Mouse (Mus musculus) neutrophil, adult 5-6 weeks (primary cell): ENCODE measurements around the gene Tmem135. TPM values are rescaled to one million over a fixed set of nuclear protein-coding genes. Genes with fewer than 3 reads are reported as not detected.
"Not testable (repeated sequence)": the region's sequence is repeated elsewhere in the genome, so short reads cannot be mapped to it uniquely, and the experiment has no call there.

Source experiments
- ATAC-seq: fragments of 151-379, 151-347 bp; 2 replicates; pipeline ENCODE4 v1.8.0; 2017; ENCODE audit warnings: mild to moderate bottlenecking, moderate TSS enrichment; ENCODE audit not compliant: insufficient number of reproducible peaks, poor library complexity, low FRiP score, severe bottlenecking; ENCODE audit errors: extremely low read depth
- total RNA-seq: library from RNA; stranded (forward); fragments of 200-1000 nt; gene quantifications from 2 replicates; pipeline ENCODE4 v1.2.3, GENCODE M21; 2017

Tmem135 gene
- total RNA-seq, 1 experiment from 2014 or later, result 23.5 TPM

DNA sequence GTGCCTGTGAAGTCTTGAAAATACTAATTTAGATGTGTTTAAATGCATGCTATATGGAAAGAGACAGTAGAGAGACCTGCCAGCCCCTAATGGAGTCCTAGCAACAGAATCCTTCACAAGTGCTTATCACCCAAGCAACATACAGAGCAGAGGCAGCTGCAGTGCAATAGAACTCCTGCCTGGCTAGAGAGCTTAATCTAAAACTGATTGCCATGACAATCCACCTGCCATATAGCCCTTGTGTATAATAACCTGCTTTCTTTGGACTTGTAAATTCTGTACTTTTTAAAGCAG is 64.9 kb downstream of the Tmem135 start:
- no peak for ATAC-seq

DNA sequence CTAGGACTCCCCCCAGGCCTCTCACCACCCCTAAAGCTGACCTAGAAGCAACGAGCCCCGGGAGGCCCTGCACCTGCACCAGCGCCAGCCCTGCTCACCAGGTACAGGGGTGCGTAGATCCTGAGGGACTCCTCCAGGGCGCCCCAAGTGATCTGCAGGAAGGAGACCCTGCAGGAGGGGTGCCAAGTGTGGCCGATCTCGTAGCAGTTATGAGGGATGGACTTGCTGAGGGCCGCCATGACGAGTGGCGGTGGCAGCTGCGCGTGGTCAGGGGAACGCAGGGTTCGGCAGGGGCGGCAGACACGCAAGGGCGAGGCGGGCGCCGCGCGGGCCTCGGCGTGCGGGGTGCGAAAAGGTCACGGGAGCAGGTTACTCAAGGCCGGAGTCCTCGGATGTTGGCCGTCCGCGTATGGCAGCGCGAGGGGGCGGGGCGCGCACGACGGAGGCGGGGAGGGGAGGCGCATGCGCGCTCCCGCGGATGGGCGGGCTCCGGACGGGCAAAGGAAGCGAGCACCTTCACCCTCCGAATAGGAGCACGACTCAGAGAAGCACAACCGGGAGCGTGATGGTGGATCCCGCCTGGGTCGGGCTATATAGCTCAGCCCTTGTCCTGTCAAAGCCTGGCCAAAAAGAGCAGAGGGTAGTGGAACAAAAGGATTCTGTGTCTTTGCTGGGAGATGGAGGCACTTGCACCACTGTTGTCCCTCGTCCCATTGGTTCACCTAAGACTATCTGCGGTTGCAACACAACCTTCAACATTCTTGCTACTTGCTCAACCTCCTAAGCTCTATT is 65.5 kb downstream of the Tmem135 start:
- peak; percentile 87 for ATAC-seq

DNA sequence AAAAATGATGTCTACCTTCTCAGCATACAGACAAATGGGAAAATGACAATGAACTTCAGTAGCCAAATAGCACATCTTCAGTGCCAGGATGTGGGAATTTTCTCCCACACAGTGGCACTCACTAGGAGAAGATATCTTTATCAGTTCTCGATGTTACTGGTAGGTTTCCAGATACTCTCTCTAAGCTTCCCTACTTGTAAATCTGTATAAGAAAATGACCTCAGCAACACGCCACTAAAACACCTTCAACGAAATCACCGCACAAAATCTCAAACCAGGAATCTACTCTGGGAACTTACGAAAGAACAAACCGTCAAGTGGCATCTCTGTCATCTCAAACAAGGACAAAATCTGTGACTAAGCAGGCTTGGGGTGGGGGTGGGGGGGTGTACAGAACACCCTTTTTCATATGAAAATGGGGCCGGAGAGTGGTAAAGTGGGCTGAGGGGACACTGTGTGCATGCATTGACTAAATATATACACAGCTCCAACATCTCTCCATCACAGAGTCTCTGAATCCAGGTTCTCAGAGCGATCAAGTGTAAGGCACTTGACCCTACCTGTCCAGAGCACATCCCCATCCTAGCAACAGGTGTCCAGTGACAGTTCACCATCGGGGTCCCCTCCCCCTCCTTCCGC is 66.2 kb downstream of the Tmem135 start:
- no peak for ATAC-seq

DNA sequence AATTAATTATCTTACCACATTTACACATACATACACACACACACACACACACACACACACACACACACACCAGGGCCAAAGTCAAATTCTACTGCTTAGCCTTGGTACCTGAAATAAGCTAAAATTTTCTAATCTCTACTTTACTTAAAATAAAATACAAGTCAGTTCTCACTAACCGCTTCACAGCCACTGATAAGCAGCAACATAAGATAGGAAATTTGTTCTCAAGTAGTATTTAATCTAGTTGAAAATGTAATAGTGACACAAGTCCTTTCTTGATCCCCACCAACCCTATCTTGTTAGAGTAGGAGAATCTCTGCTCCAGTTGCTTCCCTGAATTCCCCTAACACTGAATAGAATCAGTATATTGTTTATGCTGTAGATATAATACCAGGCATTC is 67.6 kb downstream of the Tmem135 start:
- no peak for ATAC-seq

DNA sequence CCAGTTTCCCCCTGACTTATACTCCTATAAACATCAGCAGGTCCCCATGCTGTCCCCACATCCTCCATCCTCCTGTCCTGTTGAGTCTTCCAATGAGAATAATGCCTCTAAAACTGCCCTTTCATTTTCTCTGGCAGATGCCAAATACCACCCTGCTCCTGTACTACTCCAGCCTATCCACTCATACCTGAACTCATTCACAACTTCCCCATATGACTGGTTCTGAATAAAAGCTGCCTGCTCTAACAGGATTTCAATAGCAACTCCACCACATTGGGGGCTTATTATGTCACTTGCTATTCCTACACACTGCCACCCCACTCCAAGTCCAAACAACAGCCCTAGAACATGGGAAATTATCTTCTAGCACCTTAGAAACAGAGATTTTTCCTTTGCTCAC is 68.7 kb downstream of the Tmem135 start:
- no peak for ATAC-seq

DNA sequence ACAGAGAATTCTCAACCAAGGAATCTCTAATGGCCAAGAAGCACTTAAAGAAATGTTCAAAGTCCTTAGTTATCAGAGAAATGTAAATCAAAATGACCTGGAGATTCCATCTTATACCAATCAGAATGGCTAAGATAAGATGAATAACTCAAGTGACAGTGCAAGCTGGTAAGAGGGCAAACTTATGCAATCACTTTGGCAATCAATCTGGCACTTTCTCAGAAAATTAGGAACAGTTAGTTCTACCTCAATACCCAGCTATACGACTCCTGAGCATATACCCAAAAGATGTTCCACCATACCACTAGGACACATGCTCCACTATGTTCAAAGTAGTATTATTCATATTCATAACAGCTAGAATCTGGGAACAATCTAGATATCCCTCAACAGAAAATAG is 74.1 kb downstream of the Tmem135 start:
- no peak for ATAC-seq

DNA sequence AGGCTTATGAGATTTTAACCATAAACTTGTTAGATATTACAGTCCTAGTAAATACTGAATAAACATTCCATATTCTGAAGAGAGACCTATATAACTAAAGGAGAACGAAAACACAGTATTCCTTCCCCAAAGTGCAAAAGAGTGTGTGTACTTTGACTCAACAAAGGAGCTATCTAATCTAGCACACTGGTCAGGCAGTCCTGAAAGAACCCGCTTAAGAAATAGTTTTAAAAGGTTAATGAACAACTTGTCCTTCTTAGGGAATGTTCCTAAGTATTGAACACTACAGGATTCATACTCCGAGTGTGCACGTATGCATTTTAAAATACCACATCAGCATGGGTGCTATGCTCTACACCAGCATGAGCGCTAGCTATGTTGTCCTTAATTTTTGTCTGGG is 76.3 kb downstream of the Tmem135 start:
- ATAC-seq, result no peak

DNA sequence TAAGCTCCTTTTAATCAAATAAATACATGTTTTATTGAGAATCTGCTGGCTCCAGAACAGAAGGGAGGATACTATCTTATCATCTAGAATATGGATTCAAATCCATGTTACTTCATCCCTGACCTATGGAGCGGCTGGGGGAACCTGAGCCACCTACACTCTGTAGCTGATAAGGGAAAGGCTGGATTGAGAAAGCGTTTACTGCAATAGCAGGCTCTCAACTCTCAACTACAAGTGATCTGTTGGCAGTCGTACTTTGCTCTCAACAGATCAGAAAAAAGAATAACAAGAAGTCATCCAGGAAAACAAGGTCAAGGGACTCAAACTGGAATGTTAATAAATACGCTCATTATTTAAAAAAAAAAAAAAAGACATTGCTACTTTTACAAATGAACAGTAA is 77.3 kb downstream of the Tmem135 start:
- ATAC-seq, result no peak

DNA sequence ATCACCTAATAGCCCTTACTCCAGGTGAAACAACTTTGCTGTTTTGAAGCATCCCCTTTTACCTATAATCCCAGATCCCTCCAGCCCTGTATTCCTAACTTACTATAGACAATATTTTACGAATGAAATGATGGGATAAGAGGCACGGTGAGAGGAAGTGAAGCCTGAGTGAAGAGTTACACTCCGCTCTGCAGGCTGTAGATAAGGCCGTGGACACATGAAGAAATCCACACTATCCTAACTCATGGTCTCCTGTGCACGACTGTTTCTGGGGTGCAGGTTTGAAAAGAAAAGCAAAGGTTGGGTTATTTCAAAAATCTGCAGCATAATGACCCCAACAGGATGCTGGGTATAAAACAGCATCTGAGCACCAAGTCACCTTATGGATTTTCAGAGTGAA is 77.8 kb downstream of the Tmem135 start:
- ATAC-seq, result no peak

DNA sequence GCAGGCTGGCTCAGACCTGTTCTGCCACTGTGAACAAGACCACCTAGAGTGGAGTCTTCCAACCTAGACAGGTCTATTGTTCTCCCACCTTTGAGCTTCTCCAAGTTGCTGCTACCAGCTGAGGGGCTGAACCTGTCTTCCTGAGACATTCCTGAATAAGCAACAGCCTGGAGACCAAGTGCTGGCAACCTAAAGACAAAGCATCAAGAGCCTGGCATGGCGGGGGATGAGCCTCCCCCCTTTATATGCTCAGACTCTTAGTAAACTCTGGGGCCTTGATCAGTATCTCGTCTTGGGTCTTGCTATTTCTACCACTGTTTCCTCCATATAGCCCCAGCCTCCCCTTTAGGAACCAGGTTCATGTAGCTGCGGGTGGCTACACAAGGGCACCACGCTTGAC is 81.3 kb downstream of the Tmem135 start:
- not testable (repeated sequence) for ATAC-seq

DNA sequence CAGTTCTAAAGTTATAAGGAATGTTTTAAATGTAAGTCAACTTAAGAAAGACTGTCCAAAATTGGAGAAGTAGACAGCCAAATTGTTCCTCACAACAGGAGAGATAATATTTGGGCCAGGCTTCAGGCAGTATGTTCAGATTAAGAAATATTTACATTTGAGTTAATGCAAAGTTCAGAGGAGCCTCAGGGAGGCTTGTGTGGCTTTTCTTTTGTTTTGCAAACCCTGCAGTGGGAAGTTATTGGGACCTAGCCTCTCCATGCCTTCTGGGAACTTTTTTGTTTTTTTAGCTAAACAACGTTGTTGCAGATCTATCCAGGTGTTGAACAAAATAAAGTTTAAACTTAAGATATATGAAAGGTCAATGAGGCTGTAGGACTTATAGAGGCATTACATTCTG is 84.7 kb downstream of the Tmem135 start:
- ATAC-seq, result no peak

DNA sequence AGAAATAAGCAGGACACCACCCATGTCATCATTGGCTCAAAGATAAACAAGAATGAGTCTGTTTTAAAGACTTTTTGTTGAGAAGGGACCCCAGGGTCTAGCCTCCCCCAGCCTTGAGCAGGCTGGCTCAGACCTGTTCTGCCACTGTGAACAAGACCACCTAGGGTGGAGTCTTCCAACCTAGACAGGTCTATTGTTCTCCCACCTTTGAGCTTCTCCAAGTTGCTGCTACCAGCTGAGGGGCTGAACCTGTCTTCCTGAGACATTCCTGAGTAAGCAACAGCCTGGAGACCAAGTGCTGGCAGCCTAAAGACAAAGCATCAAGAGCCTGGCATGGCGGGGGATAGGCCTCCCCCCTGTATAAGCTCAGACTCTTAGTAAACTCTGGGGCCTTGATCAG is 86.9 kb downstream of the Tmem135 start:
- not testable (repeated sequence) for ATAC-seq

DNA sequence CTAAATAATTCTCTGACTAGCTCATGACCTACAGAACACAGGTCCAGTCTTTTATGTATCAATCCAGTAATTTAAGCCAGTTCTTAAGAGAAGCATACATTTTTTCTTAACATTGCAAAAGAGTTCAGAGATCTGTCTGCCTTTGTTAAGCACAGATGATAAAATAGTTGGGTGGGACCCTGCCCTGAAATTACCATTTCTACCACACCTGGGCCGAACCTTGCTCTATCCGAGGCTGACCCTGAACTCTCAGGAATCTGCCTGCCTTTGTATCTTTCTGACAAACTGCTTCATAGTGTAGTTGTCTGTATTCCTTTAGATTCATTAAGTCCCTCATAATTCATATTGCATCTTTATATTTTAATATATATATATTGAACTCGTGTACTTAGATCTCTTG is 87.9 kb downstream of the Tmem135 start:
- ATAC-seq, result no peak

DNA sequence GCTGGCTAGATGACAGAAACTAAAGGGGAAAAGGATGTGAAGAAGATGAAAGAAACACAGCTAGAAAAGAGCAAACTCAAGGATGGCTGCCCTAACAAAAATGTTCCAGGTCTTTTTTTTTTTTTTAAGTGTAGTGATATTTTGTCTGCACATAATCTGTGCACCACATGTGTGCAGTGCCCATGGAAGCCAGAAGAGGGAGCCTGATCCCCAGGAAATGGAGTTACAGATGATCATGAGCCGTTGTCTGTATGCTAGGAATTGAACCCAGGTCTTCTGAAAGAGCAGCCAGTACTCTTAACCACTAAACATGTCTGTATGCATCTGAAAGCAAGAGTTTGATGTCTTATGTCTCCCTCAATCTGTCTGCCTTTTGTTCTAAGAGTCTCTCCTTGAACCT is 92.5 kb downstream of the Tmem135 start:
- ATAC-seq, result no peak

DNA sequence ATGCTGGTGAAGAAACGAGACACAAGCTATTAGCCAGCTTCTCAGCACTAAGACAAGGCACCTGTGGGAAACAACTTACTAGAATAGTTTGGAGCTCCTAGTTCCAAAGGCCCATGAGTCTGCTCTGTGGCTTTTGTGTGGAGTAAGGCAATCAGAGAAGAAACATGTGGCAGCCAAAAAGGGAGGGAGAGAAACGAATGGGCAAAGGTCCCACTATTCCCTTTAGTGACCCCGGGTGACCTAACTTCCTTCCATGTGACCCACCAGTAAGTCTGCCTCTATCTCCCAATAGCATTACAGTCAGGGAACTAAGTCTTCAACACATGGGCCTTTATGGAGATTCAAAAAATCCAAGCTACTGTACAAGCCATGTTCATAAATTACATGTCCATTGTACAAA is 95.1 kb downstream of the Tmem135 start:
- ATAC-seq, result no peak

DNA sequence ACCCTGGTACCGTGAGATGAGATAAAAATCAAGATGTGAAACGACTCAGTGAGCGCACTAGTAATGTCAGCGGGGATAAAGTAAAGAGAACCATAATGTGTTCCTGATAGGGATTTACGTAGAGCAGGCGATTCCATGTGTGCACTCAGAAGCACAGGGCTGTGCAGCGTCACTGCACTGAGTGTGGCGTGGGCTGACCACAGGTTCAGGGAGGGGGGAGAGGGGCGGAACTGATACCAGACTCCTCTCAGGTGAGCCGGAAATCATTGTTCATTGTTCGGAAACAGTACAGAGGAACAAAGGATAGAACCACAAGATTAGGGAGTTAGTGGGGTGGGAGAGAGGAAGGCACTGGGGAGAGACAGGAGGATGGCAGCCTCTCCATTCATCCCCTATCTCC is 95.8 kb downstream of the Tmem135 start:
- ATAC-seq, result peak; percentile 80

DNA sequence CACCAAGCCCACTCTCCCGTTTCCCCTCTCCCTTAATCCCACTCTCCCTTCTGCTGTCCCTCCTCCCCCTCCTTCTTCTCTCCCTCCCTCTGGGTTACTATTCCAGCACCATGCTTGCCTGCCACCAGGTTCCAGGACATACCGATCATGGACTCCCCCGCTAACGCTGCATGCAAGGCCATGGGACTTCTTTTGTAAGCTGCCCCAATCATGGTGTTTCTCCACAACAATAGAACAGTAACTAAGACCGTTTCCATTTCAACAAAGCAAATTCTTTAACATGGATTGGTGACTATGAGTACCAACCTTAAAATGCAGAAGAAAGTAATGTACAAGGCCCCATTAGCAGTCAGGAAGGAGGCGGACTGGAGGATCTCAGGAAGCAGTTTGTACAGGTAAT is 97.2 kb downstream of the Tmem135 start:
- no peak for ATAC-seq

DNA sequence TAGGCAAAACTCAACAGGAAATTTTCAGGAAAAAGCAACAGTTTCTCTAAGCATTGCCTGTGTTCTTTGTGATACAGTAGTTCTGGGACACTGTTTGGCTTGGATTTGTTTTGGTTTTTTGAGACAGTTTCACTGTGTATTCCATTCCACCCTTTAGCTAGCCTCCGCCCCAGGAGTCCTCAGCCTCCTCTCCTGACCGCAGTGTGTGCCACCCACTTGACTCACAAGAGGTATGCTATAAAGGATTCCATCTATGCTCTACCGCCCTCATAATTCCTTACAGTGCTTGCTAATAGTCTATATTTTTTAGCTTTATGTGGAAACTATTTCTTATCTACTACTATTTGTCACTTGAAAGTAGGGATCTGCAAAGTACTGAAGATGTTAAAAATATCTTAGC is 99.1 kb downstream of the Tmem135 start:
- no peak for ATAC-seq

DNA sequence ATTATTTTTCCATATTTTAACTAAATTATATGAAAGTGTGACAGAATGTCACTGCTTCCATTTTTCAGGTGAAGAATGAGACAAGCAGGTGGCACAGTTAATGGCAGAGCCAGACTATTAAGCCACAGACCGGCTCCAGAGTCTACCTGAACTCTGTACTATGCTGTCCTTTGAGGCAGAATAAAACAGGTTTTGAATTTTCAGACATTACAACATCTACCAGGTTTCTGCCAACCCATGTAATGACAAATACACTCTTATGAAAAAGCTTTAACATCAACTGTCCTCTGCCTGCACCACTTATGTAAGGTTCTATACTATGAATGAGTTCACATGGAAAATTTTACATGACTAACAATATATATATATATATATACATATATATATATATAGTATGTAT is 100.3 kb downstream of the Tmem135 start:
- no peak for ATAC-seq

DNA sequence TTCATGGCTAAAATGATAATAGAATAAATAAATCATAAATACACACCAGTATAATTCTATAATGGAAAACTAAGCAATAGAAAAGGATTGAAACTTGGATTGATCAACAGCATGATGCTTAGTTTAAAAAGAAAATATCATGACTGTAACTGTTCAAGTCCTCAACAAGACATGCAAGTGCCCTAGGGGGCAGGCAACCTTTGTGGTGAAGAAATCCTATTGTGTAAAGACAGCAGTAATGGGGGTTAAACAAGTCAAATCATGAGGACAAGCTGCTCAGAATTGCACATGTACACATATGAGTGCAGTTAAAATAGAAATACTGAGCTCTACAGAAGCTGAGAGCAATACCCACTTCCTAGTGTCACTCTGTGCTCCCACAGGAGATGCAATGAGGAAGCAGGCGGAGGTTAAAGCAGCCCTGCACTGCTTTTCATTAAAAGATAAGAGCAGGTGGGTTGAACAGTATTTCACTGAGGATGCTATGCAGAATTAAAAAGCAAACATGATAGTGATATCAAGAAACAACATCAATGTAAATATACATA is 105.0 kb downstream of the Tmem135 start:
- no peak for ATAC-seq

DNA sequence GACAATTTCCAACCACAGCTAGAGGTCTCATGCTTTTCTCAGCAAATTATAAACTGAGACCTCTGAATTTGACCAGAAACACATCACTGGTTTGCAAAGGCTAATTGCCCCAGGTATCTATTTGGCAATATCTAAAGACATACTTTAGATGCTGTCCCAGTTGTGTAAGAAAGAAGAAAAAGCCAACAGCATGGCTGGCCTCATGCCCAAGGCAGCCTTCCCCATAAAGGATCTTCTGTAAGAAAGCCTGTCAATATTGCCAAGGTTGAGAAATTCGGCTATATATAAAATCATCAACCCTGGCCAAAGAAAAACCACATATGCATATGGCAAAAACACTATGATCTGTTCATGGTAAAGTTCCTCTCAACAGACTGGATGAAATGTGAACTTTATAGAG is 107.1 kb downstream of the Tmem135 start:
- ATAC-seq, result no peak
